Mouse (Mus musculus): ENCODE data around the gene Krtap16-1. TPM values are rescaled to one million over a fixed set of nuclear protein-coding genes. Genes with fewer than 3 reads are reported as not detected.

Gene Krtap16-1
- polyA plus RNA-seq, 1 experiment from 2014 or later, result 0.09 TPM

DNA sequence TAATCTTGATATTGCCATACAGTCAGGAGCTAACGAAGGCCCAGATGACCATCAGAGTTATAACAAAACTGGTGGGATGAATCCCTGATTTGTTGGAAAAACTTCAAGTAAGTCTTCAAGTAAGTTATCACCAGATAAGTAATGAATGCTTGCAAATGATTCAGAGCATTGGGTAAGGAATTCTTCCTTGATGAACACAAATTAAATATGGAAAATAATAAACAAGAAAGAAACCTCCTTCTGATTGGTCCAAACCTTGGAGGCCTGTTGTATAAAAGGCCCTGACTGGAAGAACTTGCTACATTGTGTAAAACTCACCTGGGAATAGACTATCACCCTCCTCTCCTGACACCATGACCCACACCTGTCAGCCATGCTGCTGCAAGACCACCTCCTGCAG is 50.4 kb downstream of the Krtap16-1 start, which contains the start of gene Krtap31-2:
TSS of gene Krtap31-2 (plus strand) at position 301 of the 400 bp plus-strand sequence.
- H3K4me2 ChIP-seq, result no peak within 1 kb of the TSS

More for the DNA sequence above, 50.4 kb downstream of the Krtap16-1 start, which contains the start of gene Krtap31-2:
- H3K27ac ChIP-seq, result no peak within 1 kb of the TSS
- no peaks in the 10 kb centered on the region for H3K36me3 ChIP-seq
- no peaks in the 10 kb centered on the region for H3K27me3 ChIP-seq
- H3K4me3 ChIP-seq, result no peak within 1 kb of the TSS
- no peaks in the 10 kb centered on the region for H3K9me3 ChIP-seq
- no peak within 1 kb of the TSS for H3K9ac ChIP-seq
- ATAC-seq (ENCODE audit: low FRiP score), result no peak
- H3K4me1 ChIP-seq (replicated peaks), result no peaks in the 10 kb centered on the region
- WGBS, result 94% methylated on average over 1 of the region's 1 CpGs

Other genes starting within 250 kb of the Krtap16-1 start
- not detected in 2 replicates for gene Gm11595, start 213.7 kb downstream of the Krtap16-1 start, polyA plus RNA-seq (2015; fragmentation: Nextera tagmentation; extraction: Ambion mirVana)
- not detected in 2 replicates for gene Krtap4-8, start 205.9 kb downstream of the Krtap16-1 start, polyA plus RNA-seq (2015; fragmentation: Nextera tagmentation; extraction: Ambion mirVana)
- not detected in 2 replicates for gene Krtap4-9, start 201.4 kb downstream of the Krtap16-1 start, polyA plus RNA-seq (2015; fragmentation: Nextera tagmentation; extraction: Ambion mirVana)
- gene Gm11596, start 193.1 kb downstream of the Krtap16-1 start, polyA plus RNA-seq (2015; fragmentation: Nextera tagmentation; extraction: Ambion mirVana), result not detected in 2 replicates
- gene Gm11569, start 187.7 kb downstream of the Krtap16-1 start, polyA plus RNA-seq (2015; fragmentation: Nextera tagmentation; extraction: Ambion mirVana), result not detected in 2 replicates
- gene Gm11554, start 182.2 kb downstream of the Krtap16-1 start, polyA plus RNA-seq (2015; fragmentation: Nextera tagmentation; extraction: Ambion mirVana), result not detected in 2 replicates
- gene Krtap4-13, start 176.7 kb downstream of the Krtap16-1 start, polyA plus RNA-seq (2015; fragmentation: Nextera tagmentation; extraction: Ambion mirVana), result not detected in 2 replicates
- not detected in 2 replicates for gene Gm11564, start 170.9 kb downstream of the Krtap16-1 start, polyA plus RNA-seq (2015; fragmentation: Nextera tagmentation; extraction: Ambion mirVana)
- not detected in 2 replicates for gene 2300003K06Rik, start 148.5 kb downstream of the Krtap16-1 start, polyA plus RNA-seq (2015; fragmentation: Nextera tagmentation; extraction: Ambion mirVana)
- gene Krtap4-16, start 135.0 kb downstream of the Krtap16-1 start, polyA plus RNA-seq (2015; fragmentation: Nextera tagmentation; extraction: Ambion mirVana), result not detected in 2 replicates
- not detected in 2 replicates for gene Gm11568, start 128.7 kb downstream of the Krtap16-1 start, polyA plus RNA-seq (2015; fragmentation: Nextera tagmentation; extraction: Ambion mirVana)
- gene Gm11559, start 122.1 kb downstream of the Krtap16-1 start, polyA plus RNA-seq (2015; fragmentation: Nextera tagmentation; extraction: Ambion mirVana), result not detected in 2 replicates
- gene Krtap9-1, start 113.2 kb downstream of the Krtap16-1 start, polyA plus RNA-seq (2015; fragmentation: Nextera tagmentation; extraction: Ambion mirVana), result not detected in 2 replicates
- not detected in 2 replicates for gene Gm11567, start 107.4 kb downstream of the Krtap16-1 start, polyA plus RNA-seq (2015; fragmentation: Nextera tagmentation; extraction: Ambion mirVana)
- gene Krtap31-1, start 78.7 kb downstream of the Krtap16-1 start, polyA plus RNA-seq (2015; fragmentation: Nextera tagmentation; extraction: Ambion mirVana), result not detected in 2 replicates
- gene Gm11565, start 71.8 kb downstream of the Krtap16-1 start, polyA plus RNA-seq (2015; fragmentation: Nextera tagmentation; extraction: Ambion mirVana), result not detected in 2 replicates
- gene Krtap31-2, start 50.3 kb downstream of the Krtap16-1 start, polyA plus RNA-seq (2015; fragmentation: Nextera tagmentation; extraction: Ambion mirVana), result not detected in 2 replicates
- gene Krtap9-5, start 38.1 kb downstream of the Krtap16-1 start, polyA plus RNA-seq (2015; fragmentation: Nextera tagmentation; extraction: Ambion mirVana), result not detected in 2 replicates
- not detected in 2 replicates for gene Krtap29-1, start 7.5 kb downstream of the Krtap16-1 start, polyA plus RNA-seq (2015; fragmentation: Nextera tagmentation; extraction: Ambion mirVana)
- gene Krtap17-1, start 7.4 kb upstream of the Krtap16-1 start, polyA plus RNA-seq (2015; fragmentation: Nextera tagmentation; extraction: Ambion mirVana), result 0.45 TPM in 1 of 2 replicates, not detected in the other
- gene Krt33a, start 29.6 kb upstream of the Krtap16-1 start, polyA plus RNA-seq (2015; fragmentation: Nextera tagmentation; extraction: Ambion mirVana), result not detected in 2 replicates
- not detected in 2 replicates for gene Krt33b, start 43.3 kb upstream of the Krtap16-1 start, polyA plus RNA-seq (2015; fragmentation: Nextera tagmentation; extraction: Ambion mirVana)
- gene Krt34, start 55.0 kb upstream of the Krtap16-1 start, polyA plus RNA-seq (2015; fragmentation: Nextera tagmentation; extraction: Ambion mirVana), result not detected in 2 replicates
- not detected in 2 replicates for gene Krt31, start 64.0 kb upstream of the Krtap16-1 start, polyA plus RNA-seq (2015; fragmentation: Nextera tagmentation; extraction: Ambion mirVana)
- gene Krt32, start 101.6 kb upstream of the Krtap16-1 start, polyA plus RNA-seq (2015; fragmentation: Nextera tagmentation; extraction: Ambion mirVana), result not detected in 2 replicates
- not detected in 2 replicates for gene Krt35, start 109.6 kb upstream of the Krtap16-1 start, polyA plus RNA-seq (2015; fragmentation: Nextera tagmentation; extraction: Ambion mirVana)
- gene Krt36, start 119.0 kb upstream of the Krtap16-1 start, polyA plus RNA-seq (2015; fragmentation: Nextera tagmentation; extraction: Ambion mirVana), result not detected in 2 replicates
- gene Krt13, start 135.0 kb upstream of the Krtap16-1 start, polyA plus RNA-seq (2015; fragmentation: Nextera tagmentation; extraction: Ambion mirVana), result 0.57 TPM in 1 of 2 replicates, not detected in the other
- gene Krt15, start 149.3 kb upstream of the Krtap16-1 start, polyA plus RNA-seq (2015; fragmentation: Nextera tagmentation; extraction: Ambion mirVana), result 0.22 and 1.2 TPM in 2 replicates
- gene Krt19, start 162.1 kb upstream of the Krtap16-1 start, polyA plus RNA-seq (2015; fragmentation: Nextera tagmentation; extraction: Ambion mirVana), result 1.00 and 1.2 TPM in 2 replicates
- gene Krt9, start 206.6 kb upstream of the Krtap16-1 start, polyA plus RNA-seq (2015; fragmentation: Nextera tagmentation; extraction: Ambion mirVana), result not detected in 2 replicates
- 0.12 and 0.39 TPM in 2 replicates for gene Krt14, start 221.0 kb upstream of the Krtap16-1 start, polyA plus RNA-seq (2015; fragmentation: Nextera tagmentation; extraction: Ambion mirVana)